Mouse (Mus musculus) megakaryocyte, adult 5-6 weeks (primary cell): ENCODE measurements around the gene Gm10100. TPM values are rescaled to one million over a fixed set of nuclear protein-coding genes. Genes with fewer than 3 reads are reported as not detected.
"Not testable (repeated sequence)": the region's sequence is repeated elsewhere in the genome, so short reads cannot be mapped to it uniquely, and the experiment has no call there.

ENCODE experiments used
- ATAC-seq: 2 replicates; pipeline ENCODE4 v1.8.0; 2016; ENCODE audit warnings: mild to moderate bottlenecking, inconsistent platforms; ENCODE audit not compliant: poor library complexity, severe bottlenecking
- total RNA-seq, 2 experiments: library from RNA; stranded (forward) in 1 of 2; stranded (reverse) in 1 of 2; fragments of 153-499, 151-499 nt in 1 of 2; fragments of 221-1000, 200-1000 nt in 1 of 2; gene quantifications; 2 replicates each; pipeline versions ENCODE4 v1.2.3 to v1.2.4; 2015 to 2017

Gm10100 gene
- total RNA-seq, 2 experiments from 2014 or later, result not detected

DNA sequence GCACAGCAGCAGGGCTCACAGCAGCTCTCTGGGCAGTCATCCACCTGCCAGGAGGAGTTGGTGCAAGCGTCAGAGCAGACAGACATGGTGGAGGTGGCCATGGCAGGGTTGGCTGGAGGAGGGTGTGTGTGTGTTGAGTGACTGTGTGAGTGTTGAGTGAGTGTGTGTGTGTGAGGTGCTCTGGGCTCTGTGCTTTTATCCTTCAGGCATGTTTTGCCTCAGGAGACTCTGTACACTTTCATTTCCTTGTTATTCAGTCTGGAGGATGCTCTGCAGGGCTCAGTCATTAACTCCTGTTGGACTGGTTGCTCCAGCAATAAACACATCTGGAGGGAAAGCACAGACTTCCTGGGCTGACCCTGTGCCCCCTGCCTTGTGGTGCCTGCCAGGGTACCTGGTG, 25.0 kb downstream of the Gm10100 start, which contains the start of gene Gm9736:
Gene Gm9736, minus strand, starts transcription at position 101 of the 400 bp plus-strand sequence.
- ATAC-seq, result not testable (repeated sequence)

DNA sequence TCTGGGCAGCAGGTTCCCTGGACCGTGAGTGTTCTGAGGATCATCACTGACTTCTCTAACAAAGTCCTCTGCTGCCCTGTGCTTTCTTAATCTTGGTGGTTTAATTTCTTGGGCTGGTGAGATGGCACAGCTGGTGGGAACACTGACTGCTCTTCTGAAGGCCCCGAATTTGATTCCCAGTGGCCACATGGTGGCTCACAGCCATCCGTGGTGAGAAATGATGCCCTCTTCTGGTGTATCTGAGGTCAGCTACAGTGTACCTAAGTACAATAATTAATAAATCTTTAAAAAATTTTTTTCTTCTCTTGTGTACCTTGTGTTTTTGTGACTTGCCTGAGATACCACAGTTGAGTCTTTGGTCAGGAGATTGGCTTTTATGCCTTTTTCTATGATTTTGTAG, 26.0 kb downstream of the Gm10100 start:
- not testable (repeated sequence) for ATAC-seq

DNA sequence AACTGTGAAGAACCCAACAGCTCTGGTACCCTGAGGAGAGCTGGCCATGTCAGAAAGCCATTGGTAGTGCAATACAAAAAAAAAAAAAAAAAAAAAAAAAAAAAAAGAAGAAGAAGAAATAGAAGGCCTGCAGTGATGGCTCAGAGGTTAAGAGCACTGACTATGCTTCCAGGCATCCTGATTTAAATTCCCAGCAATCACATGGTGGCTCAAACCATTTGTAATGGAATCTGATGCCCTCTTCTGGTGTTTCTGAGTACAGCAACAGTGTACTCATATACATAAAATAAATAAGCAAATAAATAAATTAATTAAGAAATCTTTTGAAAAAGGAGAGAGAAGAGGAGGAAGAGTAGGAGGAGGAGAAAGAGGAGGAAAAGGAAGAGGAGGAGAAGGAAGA, 27.2 kb downstream of the Gm10100 start:
- no peak for ATAC-seq

DNA sequence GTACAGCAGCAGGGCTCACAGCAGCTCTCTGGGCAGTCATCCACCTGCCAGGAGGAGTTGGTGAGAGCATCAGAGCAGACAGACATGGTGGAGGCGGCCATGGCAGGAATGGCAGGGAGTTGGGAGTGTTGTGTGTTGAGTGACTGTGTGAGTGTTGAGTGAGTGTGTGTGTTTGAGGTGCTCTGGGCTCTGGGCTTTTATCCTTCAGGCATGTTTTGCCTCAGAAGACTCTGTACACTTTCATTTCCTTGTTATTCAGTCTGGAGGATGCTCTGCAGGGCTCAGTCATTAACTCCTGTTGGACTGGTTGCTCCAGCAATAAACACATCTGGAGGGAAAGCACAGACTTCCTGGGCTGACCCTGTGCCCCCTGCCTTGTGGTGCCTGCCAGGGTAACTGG, 33.3 kb downstream of the Gm10100 start, which contains the start of gene Gm3233:
Gene Gm3233, minus strand, starts transcription at position 101 of the 400 bp plus-strand sequence.
- ATAC-seq, result not testable (repeated sequence)

DNA sequence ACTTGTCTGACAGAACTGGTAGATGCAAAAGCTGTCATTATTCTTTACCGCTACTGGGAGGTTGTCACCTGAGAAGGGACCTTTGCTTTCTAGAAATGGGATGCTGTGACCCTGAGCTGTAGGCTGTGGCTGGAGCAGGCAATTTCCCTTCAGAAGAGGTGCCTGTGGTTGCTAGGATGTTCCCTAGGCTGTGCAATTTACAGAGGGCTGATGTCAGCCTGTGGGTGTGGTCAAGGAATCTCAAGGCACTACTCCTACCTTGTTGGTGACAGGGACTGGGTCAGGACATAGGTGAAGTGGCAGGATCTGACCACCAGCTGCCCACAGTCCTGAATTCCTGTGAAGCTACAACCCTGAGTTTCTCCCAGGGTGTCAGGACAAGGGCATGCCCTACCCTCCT, 43.4 kb downstream of the Gm10100 start:
- ATAC-seq, result no peak

DNA sequence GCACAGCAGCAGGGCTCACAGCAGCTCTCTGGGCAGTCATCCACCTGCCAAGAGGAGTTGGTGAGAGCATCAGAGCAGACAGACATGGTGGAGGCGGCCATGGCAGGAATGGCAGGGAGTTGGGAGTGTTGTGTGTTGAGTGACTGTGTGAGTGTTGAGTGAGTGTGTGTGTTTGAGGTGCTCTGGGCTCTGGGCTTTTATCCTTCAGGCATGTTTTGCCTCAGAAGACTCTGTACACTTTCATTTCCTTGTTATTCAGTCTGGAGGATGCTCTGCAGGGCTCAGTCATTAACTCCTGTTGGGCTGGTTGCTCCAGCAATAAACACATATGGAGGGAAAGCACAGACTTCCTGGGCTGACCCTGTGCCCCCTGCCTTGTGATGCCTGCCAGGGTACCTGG, 44.9 kb downstream of the Gm10100 start, which contains the start of gene Gm3238:
Gene Gm3238, minus strand, starts transcription at position 101 of the 400 bp plus-strand sequence.
- ATAC-seq, result not testable (repeated sequence)

DNA sequence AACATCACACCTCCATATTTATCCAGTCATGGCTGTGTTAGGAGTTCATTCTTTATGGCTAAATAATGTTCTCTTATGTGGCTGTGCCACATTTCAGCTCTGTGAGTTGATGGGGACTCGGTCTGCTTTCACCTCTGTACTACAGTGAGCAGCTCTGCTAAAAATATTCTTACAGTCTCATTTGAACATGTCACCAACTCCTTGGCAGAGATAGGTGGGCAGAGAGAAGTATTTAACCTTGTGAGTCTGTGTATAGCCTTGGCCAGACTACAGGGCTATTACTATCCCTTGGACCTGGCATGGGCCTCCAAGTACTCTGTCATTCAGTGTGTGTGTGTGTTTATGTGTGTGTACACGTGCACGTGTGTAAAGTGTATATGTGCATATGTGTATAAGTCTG, 45.9 kb downstream of the Gm10100 start:
- not testable (repeated sequence) for ATAC-seq

Other genes with a start within 250 kb of the Gm10100 start
Only the 30 nearest of the 31 such genes appear.
- gene Fam207a, start 210.7 kb upstream of the Gm10100 start, total RNA-seq (2015), result 11.5 and 11.7 TPM in 2 replicates
- 36.3 and 46.5 TPM in 2 replicates for gene Fam207a, start 210.7 kb upstream of the Gm10100 start, total RNA-seq (2017)
- gene Itgb2, start 196.2 kb upstream of the Gm10100 start, total RNA-seq (2015), result 342 TPM in 2 replicates
- 400 and 419 TPM in 2 replicates for gene Itgb2, start 196.2 kb upstream of the Gm10100 start, total RNA-seq (2017)
- gene Pttg1ip, start 144.8 kb upstream of the Gm10100 start, total RNA-seq (2015), result 82.8 and 97.8 TPM in 2 replicates
- 50.0 and 54.8 TPM in 2 replicates for gene Pttg1ip, start 144.8 kb upstream of the Gm10100 start, total RNA-seq (2017)
- 22.1 and 22.7 TPM in 2 replicates for gene Sumo3, start 120.4 kb upstream of the Gm10100 start, total RNA-seq (2015)
- 118 and 137 TPM in 2 replicates for gene Sumo3, start 120.4 kb upstream of the Gm10100 start, total RNA-seq (2017)
- not detected in 2 replicates for gene Gm49325, start 120.3 kb upstream of the Gm10100 start, total RNA-seq (2015)
- not detected in 2 replicates for gene Gm49325, start 120.3 kb upstream of the Gm10100 start, total RNA-seq (2017)
- 15.3 and 18.1 TPM in 2 replicates for gene Ube2g2, start 104.2 kb upstream of the Gm10100 start, total RNA-seq (2015)
- 27.4 and 40.0 TPM in 2 replicates for gene Ube2g2, start 104.2 kb upstream of the Gm10100 start, total RNA-seq (2017)
- not detected in 2 replicates for gene Tspear, start 39.9 kb upstream of the Gm10100 start, total RNA-seq (2015)
- gene Tspear, start 39.9 kb upstream of the Gm10100 start, total RNA-seq (2017), result not detected in 2 replicates
- not detected in 2 replicates for gene Gm19402, start 35.7 kb upstream of the Gm10100 start, total RNA-seq (2015)
- gene Gm19402, start 35.7 kb upstream of the Gm10100 start, total RNA-seq (2017), result not detected in 2 replicates
- gene Gm9508, start 29.3 kb upstream of the Gm10100 start, total RNA-seq (2015), result not detected in 2 replicates
- not detected in 2 replicates for gene Gm9508, start 29.3 kb upstream of the Gm10100 start, total RNA-seq (2017)
- gene Gm10272, start 19.9 kb upstream of the Gm10100 start, total RNA-seq (2015), result not detected in 2 replicates
- gene Gm10272, start 19.9 kb upstream of the Gm10100 start, total RNA-seq (2017), result not detected in 2 replicates
- not detected in 2 replicates for gene Gm10024, start 15.0 kb upstream of the Gm10100 start, total RNA-seq (2015)
- gene Gm10024, start 15.0 kb upstream of the Gm10100 start, total RNA-seq (2017), result not detected in 2 replicates
- not detected in 2 replicates for gene Gm10142, start 10.7 kb upstream of the Gm10100 start, total RNA-seq (2015)
- gene Gm10142, start 10.7 kb upstream of the Gm10100 start, total RNA-seq (2017), result not detected in 2 replicates
- not detected in 2 replicates for gene Krtap12-1, start 5.9 kb upstream of the Gm10100 start, total RNA-seq (2015)
- gene Krtap12-1, start 5.9 kb upstream of the Gm10100 start, total RNA-seq (2017), result not detected in 2 replicates
- not detected in 2 replicates for gene Gm18596, start 16.2 kb downstream of the Gm10100 start, total RNA-seq (2015)
- gene Gm18596, start 16.2 kb downstream of the Gm10100 start, total RNA-seq (2017), result not detected in 2 replicates
- gene Gm9736, start 24.9 kb downstream of the Gm10100 start, total RNA-seq (2015), result not detected in 2 replicates
- gene Gm9736, start 24.9 kb downstream of the Gm10100 start, total RNA-seq (2017), result not detected in 2 replicates
- not detected in 2 replicates for gene Gm3233, start 33.2 kb downstream of the Gm10100 start, total RNA-seq (2015)
- not detected in 2 replicates for gene Gm3233, start 33.2 kb downstream of the Gm10100 start, total RNA-seq (2017)
- not detected in 2 replicates for gene Gm3238, start 44.8 kb downstream of the Gm10100 start, total RNA-seq (2015)
- not detected in 2 replicates for gene Gm3238, start 44.8 kb downstream of the Gm10100 start, total RNA-seq (2017)
- not detected in 2 replicates for gene Gm7138, start 50.5 kb downstream of the Gm10100 start, total RNA-seq (2015)
- gene Gm7138, start 50.5 kb downstream of the Gm10100 start, total RNA-seq (2017), result not detected in 2 replicates
- gene Gm3250, start 56.1 kb downstream of the Gm10100 start, total RNA-seq (2015), result not detected in 2 replicates
- gene Gm3250, start 56.1 kb downstream of the Gm10100 start, total RNA-seq (2017), result not detected in 2 replicates
- gene Gm7137, start 61.7 kb downstream of the Gm10100 start, total RNA-seq (2015), result not detected in 2 replicates
- not detected in 2 replicates for gene Gm7137, start 61.7 kb downstream of the Gm10100 start, total RNA-seq (2017)
- not detected in 2 replicates for gene Gm9639, start 68.6 kb downstream of the Gm10100 start, total RNA-seq (2015)
- gene Gm9639, start 68.6 kb downstream of the Gm10100 start, total RNA-seq (2017), result not detected in 2 replicates
- not detected in 2 replicates for gene Gm19668, start 72.6 kb downstream of the Gm10100 start, total RNA-seq (2015)
- gene Gm19668, start 72.6 kb downstream of the Gm10100 start, total RNA-seq (2017), result not detected in 2 replicates
- not detected in 2 replicates for gene Gm9507, start 85.4 kb downstream of the Gm10100 start, total RNA-seq (2015)
- not detected in 2 replicates for gene Gm9507, start 85.4 kb downstream of the Gm10100 start, total RNA-seq (2017)
- not detected in 2 replicates for gene Gm2696, start 88.2 kb downstream of the Gm10100 start, total RNA-seq (2015)
- gene Gm2696, start 88.2 kb downstream of the Gm10100 start, total RNA-seq (2017), result not detected in 2 replicates
- not detected in 2 replicates for gene Krtap10-4, start 100.6 kb downstream of the Gm10100 start, total RNA-seq (2015)
- not detected in 2 replicates for gene Krtap10-4, start 100.6 kb downstream of the Gm10100 start, total RNA-seq (2017)
- not detected in 2 replicates for gene Krtap10-10, start 109.5 kb downstream of the Gm10100 start, total RNA-seq (2015)
- not detected in 2 replicates for gene Krtap10-10, start 109.5 kb downstream of the Gm10100 start, total RNA-seq (2017)
- not detected in 2 replicates for gene Gm36176, start 120.3 kb downstream of the Gm10100 start, total RNA-seq (2015)
- gene Gm36176, start 120.3 kb downstream of the Gm10100 start, total RNA-seq (2017), result not detected in 2 replicates
- gene Gm10318, start 126.4 kb downstream of the Gm10100 start, total RNA-seq (2015), result not detected in 2 replicates
- not detected in 2 replicates for gene Gm10318, start 126.4 kb downstream of the Gm10100 start, total RNA-seq (2017)
- not detected in 2 replicates for gene Gm3285, start 135.5 kb downstream of the Gm10100 start, total RNA-seq (2015)
- gene Gm3285, start 135.5 kb downstream of the Gm10100 start, total RNA-seq (2017), result not detected in 2 replicates
- gene Lrrc3, start 176.1 kb downstream of the Gm10100 start, total RNA-seq (2015), result 0.07 TPM in 1 of 2 replicates, not detected in the other
- gene Lrrc3, start 176.1 kb downstream of the Gm10100 start, total RNA-seq (2017), result not detected in 2 replicates